Mouse (Mus musculus) neural tube, embryonic 15.5 days (tissue): ENCODE data around the gene Arap2. TPM values are rescaled to one million over a fixed set of nuclear protein-coding genes. Genes with fewer than 3 reads are reported as not detected.

Source experiments
- ATAC-seq: fragments of 200-750 bp; cut with Nextera tagmentation; 2 replicates; pipeline ENCODE4 v1.8.0; 2017; ENCODE audit warnings: mild to moderate bottlenecking, moderate TSS enrichment, moderate library complexity; ENCODE audit not compliant: low FRiP score
- H3K27ac ChIP-seq: fragments of 300-500 bp; sonication (generic); replicated peaks from 2 replicates; pipeline ENCODE4 v1.5.1; 2015; ENCODE audit warnings: mild to moderate bottlenecking, inconsistent platforms
- H3K27me3 ChIP-seq: fragments of 300-500 bp; sonication (generic); replicated peaks from 2 replicates; pipeline ENCODE4 v1.6.1; 2015; ENCODE audit warnings: inconsistent platforms
- H3K36me3 ChIP-seq: fragments of 300-500 bp; sonication (generic); 2 replicates; pipeline ENCODE4 v1.6.1; 2015; ENCODE audit warnings: inconsistent platforms
- H3K4me1 ChIP-seq: fragments of 300-500 bp; sonication (generic); 2 replicates; pipeline ENCODE4 v1.6.1; 2015; ENCODE audit warnings: inconsistent platforms
- H3K4me2 ChIP-seq: fragments of 300-500 bp; sonication (generic); 2 replicates; pipeline ENCODE4 v1.6.1; 2015; ENCODE audit warnings: inconsistent platforms, mild to moderate bottlenecking, moderate library complexity
- H3K4me3 ChIP-seq: fragments of 300-500 bp; sonication (generic); replicated peaks from 2 replicates; pipeline ENCODE4 v1.5.1; 2015; ENCODE audit warnings: mild to moderate bottlenecking, inconsistent platforms
- H3K9ac ChIP-seq: fragments of 300-500 bp; sonication (generic); replicated peaks from 2 replicates; pipeline ENCODE4 v1.6.1; 2015; ENCODE audit warnings: mild to moderate bottlenecking, inconsistent platforms
- H3K9me3 ChIP-seq: fragments of 300-500 bp; sonication (generic); replicated peaks from 2 replicates; pipeline ENCODE4 v1.6.1; 2016; ENCODE audit warnings: inconsistent platforms
- WGBS: fragments of 180-500 bp; shearing (Covaris S2); methylation state at CpG from one replicate; pipeline ENCODE4 v1.1.7; 2015; ENCODE audit warnings: mixed read lengths; 5-methylcytosine and 5-hydroxymethylcytosine counted together
- polyA plus RNA-seq: library from polyadenylated mRNA; unstranded; fragments of >200 nt; fragmentation: Nextera tagmentation; extraction: Ambion mirVana; gene quantifications from 2 replicates; pipeline ENCODE4 v1.2.1, GENCODE M21; 2015

Arap2 gene
- polyA plus RNA-seq, 1 experiment from 2014 or later, result 6.4 TPM

GRCm38 (mm10) chr5:62587348-62587747 lies 178.6 kb downstream of the Arap2 start:
- Histone ChIP-seq H3K4me3 (no peak overlapping the region), H3K36me3 (no peaks in the 10 kb centered on the region), H3K4me2 (no peak overlapping the region), H3K9ac (no peak overlapping the region), H3K4me1 (no peaks in the 10 kb centered on the region), H3K27me3 (no peaks in the 10 kb centered on the region), H3K27ac (no peak overlapping the region), H3K9me3 (no peaks in the 10 kb centered on the region)
- 70% methylated on average over 1 of the region's 1 CpGs for WGBS
- ATAC-seq, result no peak

DNA sequence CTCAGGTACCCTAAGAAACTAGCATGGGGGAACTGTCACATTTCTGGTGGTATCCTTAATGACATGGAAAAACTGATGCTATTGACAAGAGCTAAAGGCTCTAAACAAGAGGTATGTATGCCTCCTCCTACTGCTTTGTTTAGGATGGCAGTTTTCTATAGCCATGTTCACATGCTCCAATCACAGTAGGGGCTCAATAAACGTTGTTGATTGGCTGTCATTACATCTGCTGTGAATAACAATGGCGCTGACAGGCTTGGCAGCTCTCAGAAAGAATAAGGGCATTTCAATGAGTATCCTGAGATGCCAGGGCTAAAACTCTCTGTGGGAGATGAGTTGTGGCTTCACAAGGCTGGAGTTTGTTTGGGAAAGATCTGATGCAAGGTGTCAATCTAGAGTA lies 183.3 kb downstream of the Arap2 start:
- Histone ChIP-seq H3K27me3 (no peaks in the 10 kb centered on the region), H3K4me3 (no peak overlapping the region), H3K4me1 (no peaks in the 10 kb centered on the region), H3K4me2 (no peak overlapping the region), H3K36me3 (no peaks in the 10 kb centered on the region), H3K9me3 (no peaks in the 10 kb centered on the region), H3K9ac (no peak overlapping the region), H3K27ac (no peak overlapping the region)
- no peak for ATAC-seq
- WGBS, result 16% methylated on average over 2 of the region's 2 CpGs

GRCm38 (mm10) chr5:62581699-62582098 lies 184.3 kb downstream of the Arap2 start:
- 78% methylated on average over 3 of the region's 3 CpGs for WGBS
- no peak for ATAC-seq
- H3K4me2 ChIP-seq, result no peak overlapping the region
- no peaks in the 10 kb centered on the region for H3K4me1 ChIP-seq
- no peak overlapping the region for H3K27ac ChIP-seq
- no peaks in the 10 kb centered on the region for H3K36me3 ChIP-seq
- H3K9me3 ChIP-seq, result no peaks in the 10 kb centered on the region
- H3K27me3 ChIP-seq, result no peaks in the 10 kb centered on the region
- H3K9ac ChIP-seq, result no peak overlapping the region
- H3K4me3 ChIP-seq, result no peak overlapping the region

DNA sequence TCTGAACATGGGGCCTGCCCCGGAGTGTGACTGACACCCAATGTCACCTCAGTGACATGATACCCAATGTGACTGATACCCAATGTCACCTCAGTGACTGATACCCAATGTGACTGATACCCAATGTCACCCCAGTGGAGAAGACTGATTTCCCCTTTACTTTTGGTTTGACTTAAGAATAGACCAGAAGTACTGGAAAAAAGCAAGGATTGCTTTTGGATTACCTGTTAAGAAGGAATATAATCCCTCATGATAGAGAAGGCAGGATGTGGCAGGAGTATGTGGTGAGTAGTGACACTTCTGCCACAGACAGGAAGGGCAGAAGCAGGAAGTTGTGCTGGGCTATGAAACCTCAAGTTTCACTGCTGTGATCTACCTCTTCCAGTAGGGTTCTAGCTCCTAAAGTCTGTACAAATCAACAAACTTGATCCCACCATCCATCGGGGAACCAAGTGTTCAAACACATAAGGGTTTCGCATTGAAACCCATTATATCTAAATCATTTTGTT lies 191.6 kb downstream of the Arap2 start:
- Histone ChIP-seq H3K4me3 (no peak overlapping the region), H3K9ac (no peak overlapping the region), H3K36me3 (no peaks in the 10 kb centered on the region), H3K27ac (no peak overlapping the region), H3K27me3 (no peaks in the 10 kb centered on the region), H3K9me3 (no peaks in the 10 kb centered on the region), H3K4me1 (no peaks in the 10 kb centered on the region), H3K4me2 (no peak overlapping the region)
- WGBS, result 93% methylated on average over 3 of the region's 3 CpGs
- ATAC-seq, result no peak

Other genes starting within 250 kb of the Arap2 start
- not detected in 2 replicates for gene Dthd1, start 47.7 kb upstream of the Arap2 start, polyA plus RNA-seq